Mouse (Mus musculus) midbrain, embryonic 14.5 days (tissue): ENCODE data around the gene Usp49. TPM values are rescaled to one million over a fixed set of nuclear protein-coding genes. Genes with fewer than 3 reads are reported as not detected.

Experiments used
- ATAC-seq: fragments of 200-750 bp; cut with Nextera tagmentation; 2 replicates; pipeline ENCODE4 v1.8.0; 2017; ENCODE audit warnings: moderate number of reproducible peaks, moderate library complexity; ENCODE audit not compliant: low FRiP score, low TSS enrichment
- DNase-seq: peaks from one replicate; pipeline ENCODE4 v3.0.0-alpha.2; 2015
- H3K27ac ChIP-seq: fragments of 300-500 bp; sonication (generic); replicated peaks from 2 replicates; pipeline ENCODE4 v1.5.1; 2014; ENCODE audit warnings: mild to moderate bottlenecking, low read depth, low read length, moderate library complexity
- H3K27me3 ChIP-seq: fragments of 300-500 bp; sonication (generic); 2 replicates; pipeline ENCODE4 v1.6.1; 2014; ENCODE audit warnings: low read length, control low read depth, mixed read lengths; ENCODE audit not compliant: control insufficient read depth, insufficient read depth
- H3K36me3 ChIP-seq: fragments of 300-500 bp; sonication (generic); 2 replicates; pipeline ENCODE4 v1.6.1; 2014; ENCODE audit warnings: low read length, control low read depth; ENCODE audit not compliant: control insufficient read depth, insufficient read depth
- H3K4me1 ChIP-seq: fragments of 300-500 bp; sonication (generic); 2 replicates; pipeline ENCODE4 v1.6.1; 2014; ENCODE audit warnings: mild to moderate bottlenecking, antibody characterized with exemption, low read length, control low read depth; ENCODE audit not compliant: control insufficient read depth, insufficient read depth
- H3K4me2 ChIP-seq: fragments of 300-500 bp; sonication (generic); 2 replicates; pipeline ENCODE4 v1.6.1; 2014; ENCODE audit warnings: mild to moderate bottlenecking, low read length, moderate library complexity
- H3K4me3 ChIP-seq: fragments of 300-500 bp; sonication (generic); replicated peaks from 2 replicates; pipeline ENCODE4 v1.5.1; 2014; ENCODE audit warnings: low read depth, low read length
- H3K9ac ChIP-seq: fragments of 300-500 bp; sonication (generic); replicated peaks from 2 replicates; pipeline ENCODE4 v1.6.1; 2014; ENCODE audit warnings: mild to moderate bottlenecking, low read length, moderate library complexity
- H3K9me3 ChIP-seq: fragments of 300-500 bp; sonication (generic); 2 replicates; pipeline ENCODE4 v1.6.1; 2016; ENCODE audit warnings: low read length, control low read depth, mixed read lengths; ENCODE audit not compliant: control insufficient read depth
- WGBS: fragments of 180-500 bp; shearing (Covaris S2); extraction: QIAGEN DNeasy Blood & Tissue Kit; methylation state at CpG from one replicate; pipeline ENCODE4 v1.1.7; 2014; 5-methylcytosine and 5-hydroxymethylcytosine counted together
- polyA plus RNA-seq: library from polyadenylated mRNA; unstranded; fragments of >200 nt; fragmentation: Nextera tagmentation; extraction: Ambion mirVana; gene quantifications from 2 replicates; pipeline ENCODE4 v1.2.1, GENCODE M21; 2014

Usp49 gene
- polyA plus RNA-seq, 1 experiment from 2014 or later: 7.6 TPM

DNA sequence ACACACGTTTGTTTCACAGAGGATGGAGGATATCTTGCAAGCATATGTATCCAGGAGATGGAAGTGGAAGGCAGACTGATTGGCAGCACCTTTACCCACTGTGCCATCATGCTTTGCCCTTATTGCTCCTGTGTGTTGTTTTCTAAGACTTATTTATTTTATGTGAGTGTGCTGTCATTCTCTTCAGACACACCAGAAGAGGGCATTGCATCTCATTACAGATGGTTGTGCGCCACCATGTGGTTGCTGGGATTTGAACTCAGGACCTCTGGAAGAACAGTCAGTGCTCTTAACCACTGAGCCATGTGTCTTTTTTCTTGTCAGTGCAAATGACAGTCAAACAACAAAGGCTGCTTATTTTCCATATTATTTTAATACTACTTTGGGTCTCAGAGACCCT lies 2.7 kb upstream of the Usp49 start:
- Histone ChIP-seq H3K36me3 (peaks cover 24% of the 10 kb centered on the region), H3K9ac (no peak overlapping the region), H3K4me2 (no peak overlapping the region), H3K9me3 (no peaks in the 10 kb centered on the region), H3K4me3 (no peak overlapping the region), H3K27ac (no peak overlapping the region), H3K4me1 (peaks cover 25% of the 10 kb centered on the region), H3K27me3 (no peaks in the 10 kb centered on the region)
- DNase-seq (no peak), ATAC-seq (no peak)
- 87% methylated on average over 2 of the region's 2 CpGs for WGBS

DNA sequence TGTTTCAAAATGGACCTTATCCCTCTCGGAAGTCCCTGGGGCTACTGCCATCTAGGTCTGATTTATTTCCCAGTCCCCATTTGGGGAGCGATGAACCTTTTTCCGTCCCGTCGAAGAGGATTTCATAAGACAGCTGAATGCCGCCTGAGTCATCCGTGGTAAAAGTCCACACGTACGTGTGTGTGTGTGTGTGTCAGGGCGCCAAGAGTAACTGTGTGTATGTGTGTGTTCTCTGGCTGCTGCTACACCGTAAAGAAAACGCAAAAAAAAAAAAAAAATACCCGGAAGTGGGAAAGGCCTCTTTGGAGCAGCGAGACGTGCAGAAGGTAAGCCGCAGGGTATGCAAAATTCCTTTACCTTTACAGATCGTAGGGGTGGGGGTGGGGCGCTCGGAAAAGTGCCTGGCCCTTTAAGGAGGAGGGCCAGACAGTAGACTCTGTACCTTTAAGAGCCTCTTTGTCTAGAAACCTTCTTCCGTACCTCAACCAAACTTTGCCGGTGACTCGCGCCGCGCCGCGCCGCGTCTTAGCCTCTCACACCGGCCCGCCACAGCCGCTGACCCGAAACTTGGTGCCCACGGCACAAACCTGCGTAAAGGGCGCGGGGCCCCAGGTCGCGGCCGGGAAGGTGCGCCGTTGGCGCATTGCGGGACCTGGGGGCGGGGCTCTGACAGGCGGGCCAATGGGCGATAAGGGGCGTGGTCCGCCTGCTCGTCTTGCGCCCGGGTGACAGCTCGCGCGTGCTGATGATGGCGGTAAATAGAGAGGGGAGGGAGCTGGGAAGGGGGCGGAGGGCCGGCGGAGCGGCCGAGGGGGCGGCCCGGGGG lies 1.4 kb upstream of the Usp49 start:
- Histone ChIP-seq H3K27me3 (no peaks in the 10 kb centered on the region), H3K9ac (peak overlapping the region; percentile 80), H3K9me3 (no peaks in the 10 kb centered on the region), H3K36me3 (peaks cover 12% of the 10 kb centered on the region), H3K27ac (peak overlapping the region; percentile 95), H3K4me2 (peak overlapping the region; percentile 67), H3K4me3 (peak overlapping the region; percentile 70), H3K4me1 (peaks cover 26% of the 10 kb centered on the region)
- WGBS: under 1% methylated on average over 62 of the region's 63 CpGs
- peak; percentile 95 for ATAC-seq
- DNase-seq: peak; percentile 98

DNA sequence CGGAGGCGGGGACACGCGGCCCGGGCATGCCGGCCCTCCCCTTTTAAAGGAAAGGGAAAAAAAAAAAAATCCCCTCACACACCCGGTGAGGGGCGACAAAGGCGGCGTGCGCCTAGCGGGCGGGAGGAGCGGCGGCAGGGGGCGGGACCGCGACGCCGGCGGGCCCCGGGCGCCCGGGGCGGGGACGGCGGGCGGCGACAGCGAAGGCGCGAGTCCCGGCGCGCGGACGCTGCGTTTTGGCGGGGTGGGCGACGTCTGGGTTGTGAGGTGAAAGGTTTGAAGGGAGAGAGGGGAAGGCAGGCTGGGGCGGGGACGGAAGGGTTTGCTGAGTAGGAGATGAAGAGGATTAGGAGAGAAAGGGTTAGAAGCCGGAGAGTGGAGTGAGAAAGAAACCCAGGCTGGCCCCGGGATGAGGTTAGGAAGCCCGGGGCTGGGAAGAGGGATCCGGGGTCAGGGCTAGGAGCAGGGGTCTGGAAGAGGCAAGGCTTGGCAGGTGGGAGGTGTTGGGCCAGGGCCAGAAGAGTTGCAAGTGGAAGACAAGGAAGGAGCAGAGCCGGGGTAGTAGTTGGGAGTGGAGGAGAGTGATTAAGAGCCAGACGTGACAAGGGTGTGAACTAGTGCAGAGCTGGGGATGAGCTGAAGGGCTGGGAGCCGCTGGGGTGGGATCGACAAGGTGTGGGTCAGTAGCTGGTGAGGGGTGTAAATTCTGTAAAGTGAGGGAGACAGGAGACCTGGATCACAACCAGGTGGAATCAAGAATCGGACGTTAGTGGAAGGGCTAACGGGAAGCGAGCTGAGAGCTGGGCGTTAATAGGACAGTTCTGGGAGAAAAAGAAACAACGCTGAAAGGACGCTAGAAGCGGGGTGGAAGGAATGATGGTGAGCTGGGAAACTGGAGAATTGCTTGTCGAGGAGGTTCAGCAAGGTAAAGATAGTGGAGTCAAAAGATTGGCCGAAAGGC lies 493 bp upstream of the Usp49 start:
- H3K4me2 ChIP-seq: peak overlapping the region; percentile 67
- H3K27ac ChIP-seq: peak overlapping the region; percentile 95
- DNase-seq: peak; percentile 60
- H3K36me3 ChIP-seq: peaks cover 11% of the 10 kb centered on the region
- peak; percentile 46 for ATAC-seq
- H3K27me3 ChIP-seq: no peaks in the 10 kb centered on the region
- no peaks in the 10 kb centered on the region for H3K9me3 ChIP-seq
- H3K4me1 ChIP-seq: peaks cover 26% of the 10 kb centered on the region
- H3K9ac ChIP-seq: peak overlapping the region; percentile 80
- under 1% methylated on average over 61 of the region's 61 CpGs for WGBS
- peak overlapping the region; percentile 70 for H3K4me3 ChIP-seq

DNA sequence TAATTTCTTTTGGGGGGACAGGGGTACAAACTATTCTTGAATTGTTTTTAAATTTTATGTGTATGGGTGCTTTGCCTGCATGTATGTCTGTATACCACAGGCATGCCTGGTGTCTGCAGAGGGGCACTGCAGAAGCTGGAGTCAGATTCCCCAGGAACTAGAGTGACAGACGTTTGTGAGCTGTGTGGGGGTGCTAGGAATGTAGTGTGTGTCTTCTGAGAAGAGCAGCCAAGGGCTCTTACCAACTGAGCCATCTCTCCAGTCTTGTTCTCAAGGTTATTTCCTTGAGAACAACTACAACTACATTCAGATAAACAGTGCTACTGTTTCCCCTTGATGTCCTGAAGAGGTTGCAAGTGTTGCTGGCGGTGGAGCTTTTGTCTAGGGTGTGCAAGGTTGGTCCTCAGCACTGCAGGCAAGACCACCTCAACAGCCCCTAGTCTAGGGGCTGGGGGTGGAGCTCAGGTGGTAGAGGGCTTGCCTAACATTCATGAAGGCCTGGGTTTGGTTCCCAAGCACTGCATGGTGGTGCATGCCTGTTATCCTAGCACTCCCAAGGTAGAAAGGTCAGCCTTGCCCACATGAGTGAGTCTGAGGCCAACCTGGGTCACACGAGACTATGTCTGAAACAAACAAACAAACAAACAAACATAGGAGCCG lies 1.8 kb downstream of the Usp49 start:
- DNase-seq (no peak), ATAC-seq (no peak)
- Histone ChIP-seq H3K4me1 (peaks cover 26% of the 10 kb centered on the region), H3K36me3 (peaks cover 15% of the 10 kb centered on the region; the same call in 1 of the 2 replicates), H3K9ac (no peak overlapping the region), H3K27me3 (no peaks in the 10 kb centered on the region), H3K4me3 (no peak overlapping the region), H3K4me2 (peak overlapping the region; percentile 67), H3K9me3 (no peaks in the 10 kb centered on the region), H3K27ac (no peak overlapping the region)
- WGBS: 76% methylated on average over 4 of the region's 4 CpGs

DNA sequence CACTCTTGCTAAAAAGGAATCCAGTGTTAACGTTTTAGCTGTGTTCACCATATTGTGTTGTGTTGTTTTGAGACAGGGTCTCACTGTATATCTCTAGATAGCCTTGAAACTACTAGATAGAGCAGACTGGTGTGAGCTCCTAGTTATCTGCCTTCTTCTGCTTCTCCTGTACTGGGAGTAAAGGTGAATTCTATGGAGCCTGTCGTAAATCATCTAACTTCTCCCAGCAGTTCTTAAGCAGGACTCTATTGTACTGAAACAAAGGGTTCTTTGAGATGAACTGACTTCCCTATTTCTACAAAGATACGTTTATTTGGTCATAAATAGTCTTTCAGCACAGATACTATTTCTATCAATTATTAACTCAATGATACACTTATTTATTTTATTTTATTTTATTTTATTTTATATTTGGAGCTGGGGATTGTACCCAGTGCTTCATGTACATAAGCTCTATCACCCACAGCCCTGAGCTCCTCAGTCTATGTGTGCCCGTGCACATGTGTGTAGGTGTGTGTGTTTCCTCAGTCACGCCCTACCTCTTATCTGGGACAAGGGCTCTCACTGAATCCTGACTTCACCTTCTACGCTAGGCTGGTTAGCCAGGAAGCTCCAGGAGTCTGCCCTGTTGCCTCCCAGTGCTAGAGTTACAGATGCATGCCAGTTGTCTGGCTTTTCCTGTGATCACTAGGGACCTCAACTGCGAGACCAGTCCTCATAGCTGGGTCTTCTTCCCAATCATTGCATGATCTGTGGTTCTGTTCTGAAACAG lies 3.7 kb downstream of the Usp49 start:
- Histone ChIP-seq H3K9ac (no peak overlapping the region), H3K27me3 (no peaks in the 10 kb centered on the region), H3K9me3 (no peaks in the 10 kb centered on the region), H3K4me3 (no peak overlapping the region), H3K36me3 (peaks cover 15% of the 10 kb centered on the region; the same call in 1 of the 2 replicates), H3K27ac (no peak overlapping the region), H3K4me1 (peaks cover 24% of the 10 kb centered on the region), H3K4me2 (no peak overlapping the region)
- 84% methylated on average over 7 of the region's 7 CpGs for WGBS
- DNase-seq (no peak), ATAC-seq (no peak)

DNA sequence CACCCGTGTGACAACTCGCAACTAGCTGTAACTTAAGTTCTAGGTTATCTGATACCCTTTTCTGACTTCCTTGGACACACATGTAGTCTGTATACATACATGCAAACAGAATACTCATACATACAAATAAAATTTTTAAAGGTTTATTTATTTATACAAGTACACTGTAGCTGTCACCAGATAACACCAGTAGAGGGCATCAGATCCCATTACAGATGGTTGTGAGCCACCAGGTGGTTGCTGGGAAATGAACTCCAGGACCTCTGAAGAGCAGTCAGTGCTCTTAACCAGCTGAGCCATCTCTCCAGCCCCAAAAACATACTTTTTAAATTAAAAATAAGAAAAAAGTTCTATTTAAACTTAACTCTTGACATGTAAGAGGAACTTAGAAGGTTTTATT lies 12.5 kb downstream of the Usp49 start:
- Histone ChIP-seq H3K4me2 (no peak overlapping the region), H3K4me1 (no peaks in the 10 kb centered on the region), H3K9me3 (no peaks in the 10 kb centered on the region), H3K4me3 (no peak overlapping the region), H3K9ac (no peak overlapping the region), H3K27ac (no peak overlapping the region), H3K27me3 (no peaks in the 10 kb centered on the region), H3K36me3 (no peaks in the 10 kb centered on the region)
- ATAC-seq (no peak), DNase-seq (no peak)
- WGBS: 83% methylated on average over 2 of the region's 2 CpGs

DNA sequence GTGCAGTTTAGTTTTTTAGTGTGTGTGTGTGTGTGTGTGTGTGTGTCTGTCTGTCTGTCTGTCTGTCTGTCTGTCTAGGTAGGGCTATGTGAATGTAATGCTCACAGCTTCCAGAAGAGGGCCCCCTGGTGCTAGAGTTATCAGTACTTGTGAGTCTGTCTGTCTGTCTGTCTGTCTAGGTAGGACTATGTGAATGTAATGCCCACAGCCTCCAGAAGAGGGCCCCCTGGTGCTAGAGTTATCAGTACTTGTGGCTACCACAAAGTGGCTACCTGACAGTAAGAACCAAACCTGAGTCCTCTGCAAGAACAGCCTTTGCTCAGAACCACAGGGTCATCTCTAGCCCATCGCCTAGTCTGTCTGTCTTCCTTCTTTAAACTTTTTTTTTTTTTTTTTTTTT lies 16.2 kb downstream of the Usp49 start:
- no peaks in the 10 kb centered on the region for H3K27me3 ChIP-seq

DNA sequence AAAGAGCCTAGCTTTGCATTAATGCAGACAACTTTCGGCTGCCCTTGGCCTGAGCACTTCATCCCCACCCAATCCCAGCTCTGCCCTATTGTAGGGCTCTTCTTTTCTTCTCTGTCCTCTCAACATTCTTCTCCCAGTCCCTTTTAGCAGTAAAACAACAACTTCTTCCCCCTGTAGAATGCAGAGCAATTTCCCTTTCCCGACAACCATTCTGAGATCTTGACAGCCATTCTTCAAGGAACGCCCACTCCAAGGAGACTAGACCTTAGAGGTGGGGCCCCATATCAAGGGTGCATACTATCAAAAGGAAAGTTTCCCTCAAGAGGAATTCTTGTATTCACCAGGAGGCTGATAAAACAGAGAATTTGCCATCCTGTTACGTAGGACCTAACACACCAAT lies 18.5 kb downstream of the Usp49 start:
- Histone ChIP-seq H3K4me2 (no peak overlapping the region), H3K9ac (no peak overlapping the region), H3K4me3 (no peak overlapping the region), H3K9me3 (no peaks in the 10 kb centered on the region), H3K4me1 (no peaks in the 10 kb centered on the region), H3K27me3 (no peaks in the 10 kb centered on the region), H3K27ac (no peak overlapping the region), H3K36me3 (peaks cover 18% of the 10 kb centered on the region; the same call in 1 of the 2 replicates)
- DNase-seq (no peak), ATAC-seq (no peak)
- WGBS: 33% methylated on average over 4 of the region's 4 CpGs

More for the DNA sequence above, 16.2 kb downstream of the Usp49 start:
- DNase-seq: peak; percentile 65
- whole genome bisulfite sequencing: 72% methylated on average over 1 of the region's 1 CpGs
- peaks cover 11% of the 10 kb centered on the region; the same call in 1 of the 2 replicates for H3K36me3 ChIP-seq
- no peaks in the 10 kb centered on the region for H3K4me1 ChIP-seq
- H3K9me3 ChIP-seq: no peaks in the 10 kb centered on the region
- ATAC-seq: no peak
- H3K4me2 ChIP-seq: no peak overlapping the region
- no peak overlapping the region for H3K27ac ChIP-seq
- H3K4me3 ChIP-seq: no peak overlapping the region
- H3K9ac ChIP-seq: no peak overlapping the region
